Mouse (Mus musculus) inflammation-experienced regulatory T-cells, adult 6 months (primary cell): ENCODE results near the gene Atf6. TPM values are rescaled to one million over a fixed set of nuclear protein-coding genes. Genes with fewer than 3 reads are reported as not detected.

Source experiments
- ATAC-seq: one replicate; pipeline ENCODE4 v1.8.0; 2017
- polyA plus RNA-seq, 3 experiments: library from polyadenylated mRNA; unstranded; fragments of 100-300 nt; shearing (Covaris generic); gene quantifications; one replicate each; pipeline ENCODE4 v1.2.1; 2017

Gene Atf6
- polyA plus RNA-seq, 3 experiments from 2014 or later = 7.0 to 10.8 (median 9.6) TPM

- no peak for ATAC-seq
Measured at GRCm38 (mm10) chr1:170657643-170658314, 209.8 kb downstream of the Atf6 start.

- no peak for ATAC-seq
Measured at GRCm38 (mm10) chr1:170657228-170657521, 210.4 kb downstream of the Atf6 start.

GRCm38 (mm10) chr1:170656518-170657227, 210.9 kb downstream of the Atf6 start:
- no peak for ATAC-seq

- ATAC-seq = no peak
Measured at GRCm38 (mm10) chr1:170655280-170655917, 212.2 kb downstream of the Atf6 start.

Other genes starting within 250 kb of the Atf6 start
- gene Olfml2b, start 223.2 kb downstream of the Atf6 start, polyA plus RNA-seq = not detected
- under 1 TPM in 1 of 3 experiments, not detected in 2; 0.53 TPM for gene Gm26620, start 17.3 kb upstream of the Atf6 start, polyA plus RNA-seq
- gene Dusp12, start 17.8 kb upstream of the Atf6 start, polyA plus RNA-seq = 10 to 100 TPM; 11.0 to 16.1 (median 11.7) TPM
- not detected for gene Fcrlb, start 45.2 kb upstream of the Atf6 start, polyA plus RNA-seq
- gene Fcrla, start 59.8 kb upstream of the Atf6 start, polyA plus RNA-seq = 1 to 10 TPM in 2 of 3 experiments, not detected in 1; 1.2 to 2.1 TPM
- 1 to 10 TPM in 2 of 3 experiments, under 1 TPM in 1; 0.70 to 1.4 (median 1.2) TPM for gene Fcgr2b, start 108.8 kb upstream of the Atf6 start, polyA plus RNA-seq
- gene Fcgr4, start 151.1 kb upstream of the Atf6 start, polyA plus RNA-seq = not detected
- gene Fcgr3, start 197.2 kb upstream of the Atf6 start, polyA plus RNA-seq = 1 to 10 TPM in 1 of 3 experiments, under 1 TPM in 1, not detected in 1; 0.98 to 1.5 TPM
- 1 to 10 TPM; 3.2 to 7.6 (median 6.6) TPM for gene Cfap126, start 246.1 kb upstream of the Atf6 start, polyA plus RNA-seq